Mouse (Mus musculus): Measurements from ENCODE around the gene Cacnb4. TPM values are rescaled to one million over a fixed set of nuclear protein-coding genes. Genes with fewer than 3 reads are reported as not detected.

The Cacnb4 gene
- total RNA-seq, 1 experiment from 2014 or later: 0.27 TPM

DNA sequence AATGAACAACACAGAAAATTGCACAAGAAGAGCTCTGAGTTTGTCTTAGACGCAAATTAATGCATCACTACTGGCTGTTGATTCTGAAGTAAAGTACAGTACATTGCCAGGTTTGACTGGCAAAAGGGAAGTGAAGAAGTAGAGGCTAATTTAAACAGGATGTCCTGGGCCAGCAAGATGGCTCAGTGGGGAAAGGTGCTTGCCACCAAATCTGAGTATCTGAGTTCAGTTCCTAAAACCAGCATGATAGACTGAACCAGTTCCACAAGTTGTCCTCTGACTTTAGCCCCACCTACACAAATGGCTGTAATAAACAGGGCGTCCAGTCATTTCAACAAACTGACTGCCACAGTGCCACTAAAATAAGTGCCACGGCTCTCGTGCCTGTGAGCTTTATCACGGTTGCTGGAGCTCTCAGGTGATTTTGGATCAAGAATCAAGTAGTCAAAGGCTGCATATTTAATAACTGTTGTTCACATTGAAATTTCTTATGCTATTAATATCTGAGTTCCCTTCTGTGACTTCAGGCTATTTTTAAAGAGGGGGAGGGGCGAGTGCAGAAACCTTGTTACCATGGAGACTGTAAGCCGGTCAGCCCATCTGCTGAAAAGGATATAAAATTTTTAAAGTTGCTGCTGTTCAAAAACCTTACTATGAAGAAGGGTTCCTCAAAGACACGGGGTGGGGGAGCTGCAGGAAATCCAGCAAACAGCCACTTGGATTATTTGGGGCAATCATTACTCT lies 29.2 kb downstream of the Cacnb4 start:
- DNase-seq: no peak

DNA sequence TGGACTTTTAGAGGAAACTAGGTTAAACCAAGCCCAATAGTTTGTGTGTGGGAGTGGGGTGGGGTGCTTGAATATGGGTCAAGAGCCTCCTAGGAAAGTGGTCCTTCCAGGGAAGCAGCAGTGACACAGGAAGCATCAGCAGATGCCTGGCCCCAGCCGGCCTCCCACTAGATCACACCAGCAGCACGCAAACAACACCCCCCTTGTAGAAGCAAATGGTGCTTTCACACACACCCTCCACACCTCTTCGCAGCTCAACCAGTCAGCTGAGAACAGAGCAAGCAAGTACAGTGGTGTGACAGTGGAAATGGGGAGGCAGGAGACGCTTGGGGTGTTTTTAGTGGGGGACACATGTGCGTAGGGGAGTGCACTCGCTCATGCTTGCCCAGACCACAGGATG lies 33.0 kb downstream of the Cacnb4 start:
- DNase-seq: no peak

GRCm38 (mm10) chr2:52639530-52639875 lies 37.1 kb downstream of the Cacnb4 start:
- DNase-seq: no peak

DNA sequence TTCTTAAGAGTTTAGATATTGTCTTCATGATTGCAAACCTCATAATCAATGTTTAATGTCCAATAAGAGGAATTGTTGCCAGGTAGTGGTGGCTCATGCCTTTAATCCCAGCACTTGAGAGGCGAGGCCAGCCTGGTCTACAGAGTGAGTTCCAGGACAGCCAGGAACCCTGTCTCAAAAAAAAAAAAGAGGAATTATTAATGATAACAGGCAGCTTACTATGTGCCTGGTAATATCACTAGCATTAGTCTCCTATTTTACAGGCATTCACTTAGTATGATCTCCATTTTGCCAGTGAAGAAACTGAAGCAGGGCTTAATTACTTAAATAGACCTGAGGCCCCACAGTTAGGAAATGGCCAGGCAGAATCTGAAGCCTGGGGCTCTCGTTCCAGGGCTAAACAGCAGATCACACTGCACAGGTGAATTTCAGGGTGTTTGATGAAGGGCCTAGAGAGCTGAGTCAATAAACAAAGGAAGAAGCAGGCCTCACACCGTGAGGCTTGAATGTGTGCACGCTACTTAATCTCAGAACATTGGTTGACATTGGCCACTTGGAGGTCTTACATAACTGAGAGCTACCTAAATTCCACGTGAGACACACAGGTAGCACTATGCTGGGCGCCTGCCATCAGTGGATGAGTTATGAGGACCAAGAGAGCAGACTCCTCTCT lies 37.6 kb downstream of the Cacnb4 start:
- DNase-seq: no peak

DNA sequence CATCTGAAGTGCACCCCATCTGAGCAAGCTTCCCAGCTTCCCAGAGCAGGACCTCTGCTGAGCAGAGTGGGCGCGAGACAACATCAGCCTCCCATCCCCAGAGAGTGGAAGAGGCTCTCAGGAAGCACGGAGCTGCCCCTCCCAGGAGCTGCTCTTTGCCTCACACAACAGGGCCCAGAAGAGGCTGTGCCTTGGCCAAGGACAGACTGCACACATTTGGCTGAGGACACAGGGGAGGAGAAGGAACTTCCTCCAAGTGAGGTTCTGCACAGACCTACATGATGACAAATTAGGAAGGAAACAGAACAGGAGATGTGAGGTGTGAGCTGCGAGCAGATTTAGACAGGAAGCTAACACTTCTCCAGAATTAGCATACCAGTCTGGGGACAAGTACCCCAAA lies 38.4 kb downstream of the Cacnb4 start:
- DNase-seq: no peak

- no peak for DNase-seq
Measured at GRCm38 (mm10) chr2:52636051-52636450, 40.6 kb downstream of the Cacnb4 start.

GRCm38 (mm10) chr2:52635358-52635757 lies 41.3 kb downstream of the Cacnb4 start:
- no peak for DNase-seq

DNA sequence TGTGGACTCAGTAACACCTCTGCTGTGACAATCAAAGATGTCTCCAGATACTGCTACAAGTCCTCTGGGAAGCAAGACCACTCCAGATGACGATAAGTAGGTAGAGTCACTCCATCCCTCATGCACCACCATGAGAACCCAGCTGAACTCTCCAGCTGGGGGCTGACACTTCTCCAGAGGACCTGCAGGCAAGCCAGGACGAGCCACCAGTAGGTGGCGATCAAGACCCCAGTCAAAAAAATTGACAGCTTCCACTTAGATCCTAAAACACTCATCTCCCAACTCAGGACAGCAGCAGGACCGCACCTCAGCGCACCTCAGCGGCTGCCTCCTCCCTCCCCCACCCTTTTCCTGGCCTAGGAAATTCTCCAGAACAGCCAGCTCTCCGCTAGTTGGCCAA lies 43.8 kb downstream of the Cacnb4 start:
- peak; percentile 72 for DNase-seq

- no peak for DNase-seq
Measured at GRCm38 (mm10) chr2:52628186-52628585, 48.4 kb downstream of the Cacnb4 start.

DNA sequence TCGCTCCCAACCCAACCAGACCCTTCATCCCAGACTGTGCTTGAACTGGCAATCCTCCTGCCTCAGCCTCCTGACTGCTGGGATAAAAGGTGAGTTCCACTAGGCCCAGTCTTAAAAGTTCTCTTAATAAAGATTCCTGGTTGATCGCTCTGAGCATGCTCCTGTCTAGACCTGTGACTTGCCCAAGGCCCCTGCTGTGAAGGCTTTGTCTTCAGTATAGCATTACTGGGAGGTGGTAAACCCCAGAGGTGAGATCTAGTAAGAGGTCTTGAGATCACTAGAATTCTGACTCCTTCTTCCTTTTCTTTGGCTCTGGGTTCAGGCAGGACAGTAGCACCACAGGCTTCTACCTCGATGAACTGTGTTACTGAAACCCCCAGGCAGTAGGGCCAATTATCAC lies 50.4 kb downstream of the Cacnb4 start:
- no peak for DNase-seq

- no peak for DNase-seq
Measured at GRCm38 (mm10) chr2:52625731-52626130, 50.9 kb downstream of the Cacnb4 start.

GRCm38 (mm10) chr2:52623921-52624404 lies 52.7 kb downstream of the Cacnb4 start:
- DNase-seq: no peak

- no peak for DNase-seq
Measured at GRCm38 (mm10) chr2:52623461-52623860, 53.2 kb downstream of the Cacnb4 start.

- DNase-seq: no peak
Measured at GRCm38 (mm10) chr2:52622616-52623015, 54.0 kb downstream of the Cacnb4 start.

- no peak for DNase-seq
Measured at GRCm38 (mm10) chr2:52619406-52619974, 57.1 kb downstream of the Cacnb4 start.

GRCm38 (mm10) chr2:52618804-52619203 lies 57.8 kb downstream of the Cacnb4 start:
- DNase-seq: no peak

- no peak for DNase-seq
Measured at GRCm38 (mm10) chr2:52615429-52615828, 61.2 kb downstream of the Cacnb4 start.

DNA sequence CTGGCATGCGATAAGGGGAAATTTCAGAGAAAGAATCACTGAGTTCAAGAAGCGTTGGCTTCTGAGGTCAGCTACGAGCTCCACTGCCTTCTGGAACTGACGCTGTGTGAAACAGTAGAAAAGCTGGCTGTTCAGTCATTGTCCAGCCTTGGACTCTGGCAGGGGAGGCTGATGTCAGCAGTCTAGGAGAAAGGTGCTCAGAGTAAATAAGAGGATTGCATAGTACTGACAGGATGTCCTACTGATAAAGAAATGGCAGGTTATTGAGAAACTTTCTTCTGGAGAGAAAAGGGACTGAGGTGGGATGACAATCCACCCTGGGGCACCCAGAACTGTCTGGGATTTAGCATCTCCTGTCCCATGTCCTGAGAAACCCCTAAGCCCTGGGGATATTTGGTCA lies 62.7 kb downstream of the Cacnb4 start:
- no peak for DNase-seq

DNA sequence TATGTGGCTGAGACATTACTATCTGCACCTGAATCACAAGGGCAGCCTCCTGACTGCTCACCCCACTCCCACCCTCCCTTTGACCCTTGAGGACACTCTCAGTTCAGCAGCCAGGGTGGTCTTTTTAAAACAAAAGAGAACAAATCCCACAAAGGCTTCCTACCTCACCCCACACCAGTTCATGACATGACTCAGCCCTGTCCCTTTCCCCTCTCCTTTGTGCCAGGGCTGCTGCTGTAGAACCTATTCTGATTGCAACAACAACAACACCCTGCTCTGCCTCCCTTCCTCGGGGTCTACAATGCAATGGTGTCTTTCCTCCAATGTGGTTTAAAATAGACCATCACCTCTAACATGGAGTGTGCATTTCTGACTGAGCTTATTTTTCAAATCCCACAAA lies 67.1 kb downstream of the Cacnb4 start:
- no peak for DNase-seq

DNA sequence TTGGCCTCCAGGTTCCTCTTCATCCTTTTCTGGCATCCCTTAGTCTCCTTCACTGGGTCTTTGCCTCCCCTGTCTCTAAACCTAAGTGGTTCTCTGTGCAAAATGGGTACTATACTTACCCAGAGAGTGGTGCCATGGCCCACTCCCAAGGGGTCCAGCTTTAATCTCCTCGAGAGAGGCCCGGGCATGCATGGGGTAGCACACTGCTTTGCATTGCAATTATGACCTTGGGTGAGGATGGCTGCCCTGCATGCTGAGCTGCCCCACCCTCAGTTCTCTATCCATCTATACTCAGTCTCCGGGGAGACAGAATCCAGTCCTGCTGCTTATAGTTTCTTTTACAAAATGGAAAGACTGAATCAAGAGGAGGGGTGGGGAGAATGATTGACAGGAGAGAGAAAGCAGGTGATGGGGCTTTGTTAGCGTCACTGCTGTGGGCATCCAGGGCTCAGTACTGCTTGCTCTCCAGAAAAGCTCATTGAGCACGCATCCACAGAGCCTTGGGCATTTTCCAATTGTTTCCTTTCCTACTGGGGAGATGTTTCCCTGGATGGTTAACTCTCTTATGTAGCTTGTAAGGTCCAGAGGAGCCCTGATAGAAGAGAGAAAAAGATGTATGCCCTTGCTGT lies 68.7 kb downstream of the Cacnb4 start:
- DNase-seq: no peak

DNA sequence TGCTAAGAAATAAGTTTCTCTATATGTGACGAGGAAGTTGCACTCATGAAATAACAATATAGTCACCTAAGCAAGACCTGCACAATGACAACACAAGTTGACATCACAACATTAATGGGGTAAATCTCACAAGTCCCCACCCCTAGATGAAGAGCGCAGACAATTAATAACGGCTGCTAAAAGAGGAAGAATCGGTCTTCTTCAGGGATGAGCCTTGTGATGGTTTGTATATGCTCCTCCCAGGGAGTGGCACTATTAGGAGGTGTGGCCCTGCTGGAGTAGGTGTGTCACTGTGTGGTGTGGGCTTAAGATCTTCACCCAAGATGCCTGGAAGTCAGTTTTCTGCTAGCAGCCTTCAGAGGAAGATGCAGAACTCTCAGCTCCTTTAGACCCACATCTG lies 70.3 kb downstream of the Cacnb4 start:
- DNase-seq: no peak

DNA sequence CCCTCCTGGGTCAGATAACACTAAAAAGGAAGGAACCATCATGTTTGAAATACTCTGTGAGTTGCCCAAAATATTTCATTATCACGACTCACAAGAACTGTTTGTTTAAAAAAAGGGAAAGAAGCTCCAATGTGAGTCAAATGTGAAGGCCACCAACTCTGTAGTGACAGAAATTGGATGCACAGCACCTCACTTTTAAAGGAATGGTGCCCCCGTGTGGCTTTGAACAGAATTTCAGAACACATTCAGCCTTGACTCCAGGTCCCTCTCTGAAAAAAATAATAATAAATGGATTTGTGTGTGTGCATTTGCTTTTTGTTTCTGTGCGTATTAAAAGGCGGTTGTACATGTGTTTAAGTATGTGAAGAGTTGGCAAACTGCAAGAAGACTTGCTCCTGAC lies 71.3 kb downstream of the Cacnb4 start:
- DNase-seq: peak; percentile 70

GRCm38 (mm10) chr2:52604651-52605020 lies 72.0 kb downstream of the Cacnb4 start:
- no peak for DNase-seq

All from adrenal gland, postnatal 25 days (tissue).